Mouse (Mus musculus) testis, adult 2 months (tissue): ENCODE data around the gene Nufip2. TPM values are rescaled to one million over a fixed set of nuclear protein-coding genes. Genes with fewer than 3 reads are reported as not detected.
"Not testable (repeated sequence)": the region's sequence is repeated elsewhere in the genome, so short reads cannot be mapped to it uniquely, and the experiment has no call there.

Experiments
- H3K27ac ChIP-seq: fragments of 200-500 bp; 2 replicates; pipeline ENCODE4 v1.5.1; 2012; ENCODE audit warnings: low read depth, low read length; ENCODE audit not compliant: control insufficient read depth, insufficient read depth
- H3K27me3 ChIP-seq: fragments of 200-500 bp; 2 replicates; pipeline ENCODE4 v1.6.1; 2012; ENCODE audit warnings: mild to moderate bottlenecking, low read length, moderate library complexity; ENCODE audit not compliant: control insufficient read depth, insufficient read depth
- H3K36me3 ChIP-seq: fragments of 200-500 bp; 2 replicates; pipeline ENCODE4 v1.6.1; 2012; ENCODE audit warnings: mild to moderate bottlenecking, low read length; ENCODE audit not compliant: control insufficient read depth, insufficient read depth
- H3K4me1 ChIP-seq: fragments of 200-500 bp; 2 replicates; pipeline ENCODE4 v1.6.1; 2012; ENCODE audit warnings: low read length; ENCODE audit not compliant: control insufficient read depth, insufficient read depth
- H3K4me3 ChIP-seq: fragments of 200-500 bp; 2 replicates; pipeline ENCODE4 v1.5.1; 2012; ENCODE audit warnings: low read depth, mild to moderate bottlenecking, low read length, moderate library complexity, mixed read lengths; ENCODE audit not compliant: control insufficient read depth
- CTCF ChIP-seq: fragments of 200-500 bp; IDR thresholded peaks from 2 replicates; pipeline ENCODE4 v1.5.1; 2012; ENCODE audit warnings: low read depth, mild to moderate bottlenecking, inconsistent platforms, low read length, moderate library complexity; ENCODE audit not compliant: control insufficient read depth, insufficient read depth, insufficient replicate concordance
- POLR2A ChIP-seq: fragments of 200-500 bp; IDR thresholded peaks from 2 replicates; pipeline ENCODE4 v1.6.1; 2012; ENCODE audit warnings: low read depth, mild to moderate bottlenecking, inconsistent platforms, low read length, moderate library complexity; ENCODE audit not compliant: control insufficient read depth
- polyA plus RNA-seq: library from polyadenylated mRNA; depleted of rRNA; stranded (reverse); fragments of >200 nt; gene quantifications from 2 replicates; pipeline ENCODE4 v1.2.3, GENCODE M21; 2012

Gene Nufip2
- polyA plus RNA-seq, 1 experiment = 12.1 TPM

GRCm38 (mm10) chr11:77663639-77664038 is 22.3 kb upstream of the Nufip2 start:
- no peak overlapping the region for H3K27ac ChIP-seq
- TF ChIP-seq POLR2A (no peak), CTCF (no peak)

GRCm38 (mm10) chr11:77664046-77664445 is 21.9 kb upstream of the Nufip2 start:
- Histone ChIP-seq H3K4me3 (no peak overlapping the region), H3K4me1 (no peaks in the 10 kb centered on the region), H3K36me3 (no peaks in the 10 kb centered on the region), H3K27me3 (no peaks in the 10 kb centered on the region), H3K27ac (no peak overlapping the region)
- TF ChIP-seq CTCF = no peak
- TF ChIP-seq POLR2A = no peak

More at GRCm38 (mm10) chr11:77663639-77664038, 22.3 kb upstream of the Nufip2 start:
- Histone ChIP-seq H3K4me3 (no peak overlapping the region), H3K36me3 (no peaks in the 10 kb centered on the region), H3K4me1 (no peaks in the 10 kb centered on the region), H3K27me3 (no peaks in the 10 kb centered on the region)

GRCm38 (mm10) chr11:77665384-77665783 is 20.6 kb upstream of the Nufip2 start:
- not testable (repeated sequence) for H3K36me3 ChIP-seq, H3K4me3 ChIP-seq, H3K4me1 ChIP-seq, H3K27ac ChIP-seq, H3K27me3 ChIP-seq

- not testable (repeated sequence) for H3K27ac ChIP-seq, H3K4me3 ChIP-seq, H3K4me1 ChIP-seq, H3K27me3 ChIP-seq, H3K36me3 ChIP-seq
These were observed 19.2 kb upstream of the Nufip2 start for GRCm38 (mm10) chr11:77666766-77667165.

- Histone ChIP-seq H3K36me3 (no peaks in the 10 kb centered on the region), H3K27me3 (no peaks in the 10 kb centered on the region), H3K27ac (no peak overlapping the region), H3K4me3 (no peak overlapping the region), H3K4me1 (no peaks in the 10 kb centered on the region)
- TF ChIP-seq POLR2A (no peak), CTCF (no peak)
These were observed 13.2 kb upstream of the Nufip2 start for GRCm38 (mm10) chr11:77672746-77673145.

GRCm38 (mm10) chr11:77673428-77673991 is 12.4 kb upstream of the Nufip2 start:
- no peak overlapping the region for H3K27ac ChIP-seq
- H3K4me1 ChIP-seq = no peaks in the 10 kb centered on the region
- H3K36me3 ChIP-seq = no peaks in the 10 kb centered on the region
- no peak for TF ChIP-seq CTCF
- TF ChIP-seq POLR2A = no peak
- H3K4me3 ChIP-seq = no peak overlapping the region
- no peaks in the 10 kb centered on the region for H3K27me3 ChIP-seq

DNA sequence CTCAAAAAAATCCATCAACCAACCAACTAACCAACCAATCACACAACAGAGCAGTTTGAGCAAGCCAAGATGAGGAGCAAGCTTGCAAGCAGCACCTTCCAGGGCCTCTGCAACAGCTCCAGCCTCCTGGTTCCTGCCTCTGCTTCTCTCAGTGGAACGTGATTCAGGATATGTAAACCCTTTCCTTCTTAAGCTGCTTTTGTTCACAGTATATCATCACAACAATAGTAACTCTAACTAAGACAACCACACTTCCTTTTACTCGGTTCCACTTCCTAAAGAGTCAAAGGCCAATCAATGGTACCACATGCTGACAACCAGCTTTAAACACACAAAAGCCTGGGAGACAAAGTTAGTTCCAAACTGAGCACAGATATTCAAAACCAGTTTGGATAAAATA is 5.9 kb upstream of the Nufip2 start:
- Histone ChIP-seq H3K27ac (no peak overlapping the region), H3K36me3 (no peaks in the 10 kb centered on the region), H3K27me3 (no peaks in the 10 kb centered on the region), H3K4me3 (no peak overlapping the region), H3K4me1 (no peaks in the 10 kb centered on the region)
- TF ChIP-seq POLR2A (no peak), CTCF (no peak)

DNA sequence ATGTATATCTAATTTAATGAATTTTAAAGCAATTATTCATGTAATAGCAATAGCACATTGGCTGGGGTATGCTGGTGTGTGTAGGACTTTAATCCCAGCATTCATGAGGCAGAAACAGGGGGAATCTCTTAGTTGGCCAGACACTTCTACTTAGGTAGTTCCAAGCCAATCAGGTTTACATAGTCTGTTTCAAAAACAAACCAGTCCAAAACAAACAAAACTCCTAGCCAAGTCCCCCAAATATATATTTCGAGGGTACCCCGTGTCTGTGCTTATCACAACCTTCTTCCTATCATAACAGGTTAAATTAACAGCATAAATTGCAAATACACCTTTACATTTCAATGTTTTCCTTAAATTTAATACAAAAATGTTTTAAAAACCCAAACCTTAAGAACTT is 1.1 kb upstream of the Nufip2 start:
- H3K4me3 ChIP-seq = no peak overlapping the region
- no peaks in the 10 kb centered on the region for H3K36me3 ChIP-seq
- H3K27me3 ChIP-seq = no peaks in the 10 kb centered on the region
- H3K27ac ChIP-seq = no peak overlapping the region
- peaks cover 4% of the 10 kb centered on the region for H3K4me1 ChIP-seq
- TF ChIP-seq POLR2A (no peak), CTCF (no peak)
